7 mouse cellular contexts compared by ENCODE assay signal in genomic region chr5:124530655-124531582, GRCm38 (mm10). TPM values are rescaled to one million over a fixed set of nuclear protein-coding genes. Genes with fewer than 3 reads are reported as not detected.
A peak's percentile ranks its signal among the peaks of the same experiment; 100 is the strongest.
DNase-seq lines count a peak whose midpoint lies in the region; ATAC-seq and TF ChIP-seq lines count a peak whose summit lies in the region.

Gene Rilpl1 (minus strand): TSS chr5:124531391.

- H3K4me3 ChIP-seq in intestine, postnatal 0 days (ENCODE audit: low read depth, low read length) = peak within 1 kb of the TSS; percentile 80
- H3K4me3 ChIP-seq in limb, embryonic 11.5 days (ENCODE audit: low read depth, low read length) = peak within 1 kb of the TSS; percentile 84
- H3K4me3 ChIP-seq in midbrain, embryonic 12.5 days = peak within 1 kb of the TSS; percentile 89

- 1% methylated on average over 95 of the region's 96 CpGs for WGBS in intestine, postnatal 0 days
- WGBS in limb, embryonic 11.5 days = under 1% methylated on average over 78 of the region's 96 CpGs
- WGBS in midbrain, embryonic 12.5 days = 1% methylated on average over 92 of the region's 96 CpGs

- peak within 1 kb of the TSS; percentile 68 for H3K27ac ChIP-seq in intestine, postnatal 0 days (ENCODE audit: low read depth, low read length)
- peak within 1 kb of the TSS; percentile 38; the same call in 1 of the 2 replicates for H3K27ac ChIP-seq in limb, embryonic 11.5 days (replicated peaks; ENCODE audit: low read depth, low read length)
- H3K27ac ChIP-seq in midbrain, embryonic 12.5 days (replicated peaks) = peak within 1 kb of the TSS; percentile 82

- no peaks in the 10 kb centered on the region; the same call in 1 of the 2 replicates for H3K27me3 ChIP-seq in intestine, postnatal 0 days (replicated peaks; ENCODE audit: control insufficient read depth, insufficient read depth, low read length)
- H3K27me3 ChIP-seq in limb, embryonic 11.5 days (ENCODE audit: control insufficient read depth, insufficient read depth, low read length) = no peaks in the 10 kb centered on the region
- 0 out of 2 replicates have a peak, but pooled peaks cover 3% of the 10 kb centered on the region for H3K27me3 ChIP-seq in midbrain, embryonic 12.5 days

- H3K9me3 ChIP-seq in intestine, postnatal 0 days (ENCODE audit: control insufficient read depth) = no peaks in the 10 kb centered on the region
- no peaks in the 10 kb centered on the region for H3K9me3 ChIP-seq in limb, embryonic 11.5 days (ENCODE audit: control insufficient read depth, low read length)
- H3K9me3 ChIP-seq in midbrain, embryonic 12.5 days = no peaks in the 10 kb centered on the region

- H3K4me1 ChIP-seq in intestine, postnatal 0 days (replicated peaks; ENCODE audit: control insufficient read depth, insufficient read depth, low read length) = no peaks in the 10 kb centered on the region
- peaks cover 25% of the 10 kb centered on the region for H3K4me1 ChIP-seq in limb, embryonic 11.5 days (ENCODE audit: control insufficient read depth, insufficient read depth, low read length)
- H3K4me1 ChIP-seq in midbrain, embryonic 12.5 days = peaks cover 36% of the 10 kb centered on the region

- H3K4me2 ChIP-seq in intestine, postnatal 0 days (replicated peaks; ENCODE audit: low read depth) = peak within 1 kb of the TSS; percentile 92
- peak within 1 kb of the TSS; percentile 72 for H3K4me2 ChIP-seq in limb, embryonic 11.5 days (ENCODE audit: low read depth, severe bottlenecking)
- H3K4me2 ChIP-seq in midbrain, embryonic 12.5 days (replicated peaks) = peak within 1 kb of the TSS; percentile 75

- H3K36me3 ChIP-seq in intestine, postnatal 0 days (ENCODE audit: control insufficient read depth, insufficient read depth) = no peaks in the 10 kb centered on the region
- no peaks in the 10 kb centered on the region for H3K36me3 ChIP-seq in limb, embryonic 11.5 days (ENCODE audit: control insufficient read depth, insufficient read depth, low read length)
- H3K36me3 ChIP-seq in midbrain, embryonic 12.5 days = no peaks in the 10 kb centered on the region

- peak; percentile 31; the same call in 1 of the 2 replicates for ATAC-seq in granulocyte monocyte progenitor cell, adult 5-6 weeks (replicated peaks; ENCODE audit: poor library complexity, severe bottlenecking)
- peak; percentile 50; the same call in 1 of the 2 replicates for ATAC-seq in intestine, postnatal 0 days
- ATAC-seq in limb, embryonic 11.5 days (ENCODE audit: insufficient number of reproducible peaks, low FRiP score, low TSS enrichment, low read depth) = peak; percentile 88
- ATAC-seq in midbrain, embryonic 12.5 days (ENCODE audit: low FRiP score, low read depth) = peak; percentile 95

- DNase-seq in adrenal gland, adult 8-10 months = peak; percentile 71
- peak; percentile 96 for DNase-seq in embryo, embryonic 11 days
- DNase-seq in limb, embryonic 11.5 days (ENCODE audit: low spot score) = peak; percentile 94
- DNase-seq in spleen, postnatal 36 days (ENCODE audit: low spot score in 2 of 2) = peak; percentile 62

- peak within 1 kb of the TSS; percentile 65 for H3K9ac ChIP-seq in intestine, postnatal 0 days (ENCODE audit: low read depth, low read length)
- peak within 1 kb of the TSS; percentile 78 for H3K9ac ChIP-seq in limb, embryonic 11.5 days (ENCODE audit: low read length)
- H3K9ac ChIP-seq in midbrain, embryonic 12.5 days (replicated peaks) = peak within 1 kb of the TSS; percentile 79

- TF ChIP-seq CTCF in intestine, postnatal 0 days (IDR thresholded peaks at IDR 0.05; ENCODE audit: low read depth) = no peak

RNA-seq across cellular contexts. Expression of gene Rilpl1, which starts in this region (rescaled TPM):
- 10 to 100 TPM; 16.1 to 26.7 (median 21.0) TPM for total RNA-seq in adrenal gland, adult 8-10 months (2022)
- 1.3 TPM in 1 of 2 replicates, not detected in the other for total RNA-seq in granulocyte monocyte progenitor cell, adult 5-6 weeks (2014; fragmentation: Nextera tagmentation)
- total RNA-seq in granulocyte monocyte progenitor cell, adult 5-6 weeks (2017) = not detected in 2 replicates
- polyA plus RNA-seq in intestine, postnatal 0 days (2015; fragmentation: Nextera tagmentation; extraction: Ambion mirVana) = 6.6 and 7.5 TPM in 2 replicates
- polyA plus RNA-seq in limb, embryonic 11.5 days (2014; fragmentation: Nextera tagmentation; extraction: Ambion mirVana) = 30.0 and 30.7 TPM in 2 replicates
- 17.0 and 17.6 TPM in 2 replicates for polyA plus RNA-seq in midbrain, embryonic 12.5 days (2016; fragmentation: Nextera tagmentation; extraction: Ambion mirVana)

Comparison
In these comparisons a context has a peak if more than half of its experiments do, and no peak if none do; other contexts are left out.
1. Peak in every context shown above with its lines: DNase-seq, ATAC-seq, H3K4me3 ChIP-seq and H3K27ac ChIP-seq.
2. RNA of gene Rilpl1 (total RNA-seq): 16.1 to 26.7 TPM in adrenal gland, adult 8-10 months; 1.3 TPM in granulocyte monocyte progenitor cell, adult 5-6 weeks; every median in the first group is over 4 times any median in the second.
3. ATAC-seq: peak in every context shown above with its lines; median percentile 95 in midbrain, embryonic 12.5 days; 88 in limb, embryonic 11.5 days; 50 in intestine, postnatal 0 days; 31 in granulocyte monocyte progenitor cell, adult 5-6 weeks.